Mouse (Mus musculus) stomach, postnatal 0 days (tissue): ENCODE data around the gene St3gal3.

Experiments
- CTCF ChIP-seq: IDR thresholded peaks from 2 replicates; pipeline ENCODE4 v1.5.1; 2016; ENCODE audit warnings: antibody characterized with exemption, low read depth, mild to moderate bottlenecking, moderate library complexity
- EP300 ChIP-seq: optimal IDR thresholded peaks from 2 replicates; pipeline ENCODE3; 2016; ENCODE audit warnings: antibody characterized with exemption

- TF ChIP-seq EP300 = no peak
- TF ChIP-seq CTCF = peak; percentile 60
Observed at GRCm38 (mm10) chr4:118074236-118074635, 60.5 kb downstream of the St3gal3 start.
